12 mouse cellular contexts compared by ENCODE assay signal in genomic region chr1:93678386-93678785, GRCm38 (mm10). TPM values are rescaled to one million over a fixed set of nuclear protein-coding genes. Genes with fewer than 3 reads are reported as not detected.
DNase-seq lines count a peak whose midpoint lies in the region; ATAC-seq and TF ChIP-seq lines count a peak whose summit lies in the region.
"Had no signal": no experiment of that assay in that cellular context is flagged by ENCODE, and none has a peak within 500 bp of the region (broad histone marks: within the 10 kb centered on the region; RNA-seq: fewer than 3 reads in every experiment).

No protein-coding gene starts in this region.

- WGBS in heart, embryonic 11.5 days (ENCODE audit: insufficient replicate concordance): 61% methylated on average over 2 of the region's 2 CpGs
- 40% methylated on average over 2 of the region's 2 CpGs for WGBS in heart, postnatal 0 days

- peak; percentile 69 to 71 for DNase-seq in heart, adult 18-20 months
- DNase-seq in 3134 (ENCODE audit: extremely low read depth, insufficient read length, low spot score): peak; percentile 64
- peak; percentile 55 for DNase-seq in adrenal gland, postnatal 25 days
- peak; percentile 52 for DNase-seq in heart, postnatal 0 days (ENCODE audit: low spot score)
- no peak for DNase-seq in retina, embryonic 14.5 days (ENCODE audit: low spot score)
- DNase-seq in cerebellum, adult 9-10 months: no peak
- no peak for DNase-seq in spleen, adult 18-20 months
- DNase-seq: kidney, adult 9 months; liver, postnatal 0 days had no signal

- no peak overlapping the region for H3K4me3 ChIP-seq in heart, embryonic 11.5 days (ENCODE audit: low read depth, low read length)
- H3K4me3 ChIP-seq in heart, postnatal 0 days (ENCODE audit: low read depth, low read length): no peak overlapping the region
- H3K4me3 ChIP-seq: myocyte had no signal

- no peaks in the 10 kb centered on the region for H3K4me1 ChIP-seq in heart, embryonic 11.5 days (ENCODE audit: control insufficient read depth, insufficient read depth, low read length)
- peaks cover 9% of the 10 kb centered on the region; the same call in 1 of the 2 replicates for H3K4me1 ChIP-seq in heart, postnatal 0 days (ENCODE audit: control insufficient read depth, insufficient read depth)

- TF ChIP-seq EP300 in heart, postnatal 0 days (IDR thresholded peaks at IDR 0.05; ENCODE audit: low read depth): no peak

- H3K27me3 ChIP-seq in heart, embryonic 11.5 days (ENCODE audit: control insufficient read depth, insufficient read depth, low read length): no peaks in the 10 kb centered on the region
- no peaks in the 10 kb centered on the region for H3K27me3 ChIP-seq in heart, postnatal 0 days (ENCODE audit: control insufficient read depth, insufficient read depth, low read length)

- H3K4me2 ChIP-seq in heart, embryonic 11.5 days: no peak overlapping the region
- no peak overlapping the region for H3K4me2 ChIP-seq in heart, postnatal 0 days (ENCODE audit: low read depth, low read length)

- H3K36me3 ChIP-seq in heart, embryonic 11.5 days (ENCODE audit: control insufficient read depth, insufficient read depth, low read length): no peaks in the 10 kb centered on the region
- H3K36me3 ChIP-seq in heart, postnatal 0 days (replicated peaks; ENCODE audit: control insufficient read depth, insufficient read depth, low read length): no peaks in the 10 kb centered on the region

- ATAC-seq in heart, embryonic 11.5 days (replicated peaks; ENCODE audit: insufficient number of reproducible peaks, low FRiP score, low TSS enrichment): no peak
- peak; percentile 64 for ATAC-seq in heart, postnatal 0 days (ENCODE audit: insufficient read depth, low read depth)
- ATAC-seq: activated CD4-positive, CD25-positive, alpha-beta regulatory T cell, adult 4 months; liver, postnatal 0 days had no signal

- no peak for TF ChIP-seq CTCF in heart, postnatal 0 days (IDR thresholded peaks at IDR 0.05; ENCODE audit: low read depth)

- no peak overlapping the region for H3K27ac ChIP-seq in heart, embryonic 11.5 days (ENCODE audit: low read depth, low read length)
- 0 out of 2 replicates have a peak overlapping the region, but pooled peaks have one; percentile 9 for H3K27ac ChIP-seq in heart, postnatal 0 days (ENCODE audit: low read depth)

- H3K9me3 ChIP-seq in heart, embryonic 11.5 days (replicated peaks; ENCODE audit: control insufficient read depth, low read length): no peaks in the 10 kb centered on the region
- H3K9me3 ChIP-seq in heart, postnatal 0 days (replicated peaks; ENCODE audit: control insufficient read depth, low read length): no peaks in the 10 kb centered on the region

- no peak overlapping the region for H3K9ac ChIP-seq in heart, embryonic 11.5 days (ENCODE audit: low read depth, low read length)
- no peak overlapping the region for H3K9ac ChIP-seq in heart, postnatal 0 days (replicated peaks; ENCODE audit: low read depth, low read length)
- H3K9ac ChIP-seq: liver, postnatal 0 days had no signal

RNA-seq across cellular contexts. Expression of gene Bok, which starts 7.1 kb away (rescaled TPM):
- 1 to 10 TPM; 3.3 to 4.3 TPM for total RNA-seq in heart, adult 18-20 months (2021)
- polyA plus RNA-seq in heart, embryonic 11.5 days (2014; fragmentation: Nextera tagmentation; extraction: Ambion mirVana): 29.2 and 33.2 TPM in 2 replicates
- total RNA-seq in adrenal gland, postnatal 25 days (2021): 10.9 and 12.6 TPM in 2 replicates
- total RNA-seq in heart, postnatal 0 days (2014; rRNA removed; ENCODE audit: low replicate concordance): 50.8 and 61.5 TPM in 2 replicates
- 25.6 and 27.6 TPM in 2 replicates for polyA plus RNA-seq in heart, postnatal 0 days (2015; fragmentation: Nextera tagmentation; extraction: Ambion mirVana)
- polyA plus RNA-seq: activated CD4-positive, CD25-positive, alpha-beta regulatory T cell, adult 4 months had no signal

RNA-seq across cellular contexts. Expression of gene Stk25, which starts 19.9 kb away (rescaled TPM):
- 10 to 100 TPM; 83.8 to 86.6 TPM for total RNA-seq in heart, adult 18-20 months (2021)
- polyA plus RNA-seq in heart, embryonic 11.5 days (2014; fragmentation: Nextera tagmentation; extraction: Ambion mirVana): 144 and 152 TPM in 2 replicates
- total RNA-seq in adrenal gland, postnatal 25 days (2021): 98.3 and 156 TPM in 2 replicates
- 134 and 174 TPM in 2 replicates for total RNA-seq in heart, postnatal 0 days (2014; rRNA removed; ENCODE audit: low replicate concordance)
- polyA plus RNA-seq in heart, postnatal 0 days (2015; fragmentation: Nextera tagmentation; extraction: Ambion mirVana): 107 and 108 TPM in 2 replicates

Comparison
In these comparisons a context has a peak if more than half of its experiments do, and no peak if none do; other contexts are left out.
1. DNase-seq: peak in heart, adult 18-20 months (2 of 2), 3134 (single experiment), adrenal gland, postnatal 25 days (single experiment) and heart, postnatal 0 days (single experiment); none in retina, embryonic 14.5 days (single experiment), cerebellum, adult 9-10 months (single experiment) and spleen, adult 18-20 months (0 of 2).